Mouse (Mus musculus): ENCODE data around the gene Nme1. TPM values are rescaled to one million over a fixed set of nuclear protein-coding genes. Genes with fewer than 3 reads are reported as not detected.

The Nme1 gene
- 55.8 TPM for polyA plus RNA-seq (2017; shearing (Covaris generic))

GRCm38 (mm10) chr11:93968005-93968847 lies at the start of gene Nme1, which contains the start of gene Gm20390:
Gene Nme1 (minus strand): TSS chr11:93968521.
Gene Gm20390 (minus strand): TSS chr11:93968293.

GRCm38 (mm10) chr11:93995720-93996305 lies 27.5 kb upstream of the Nme1 start, which contains the start of gene Spag9:
Gene Spag9 (plus strand): TSS chr11:93996091.

GRCm38 (mm10) chr11:93956159-93956558 lies 12.2 kb downstream of the Nme1 start, which contains the start of gene Nme2:
Gene Nme2 (minus strand): TSS chr11:93956259.

Other genes with a start within 250 kb of the Nme1 start
- gene Utp18, start 82.8 kb downstream of the Nme1 start, polyA plus RNA-seq (2017; shearing (Covaris generic)): 54.8 TPM
- 47.0 TPM for gene Mbtd1, start 82.7 kb downstream of the Nme1 start, polyA plus RNA-seq (2017; shearing (Covaris generic))
- gene Nme2, start 12.3 kb downstream of the Nme1 start, polyA plus RNA-seq (2017; shearing (Covaris generic)): 190 TPM
- gene Gm20390, start 228 bp downstream of the Nme1 start, polyA plus RNA-seq (2017; shearing (Covaris generic)): 135 TPM
- gene Spag9, start 27.6 kb upstream of the Nme1 start, polyA plus RNA-seq (2017; shearing (Covaris generic)): 184 TPM
- 213 TPM for gene Tob1, start 242.9 kb upstream of the Nme1 start, polyA plus RNA-seq (2017; shearing (Covaris generic))

All from effector memory CD4-positive, alpha-beta T cell, adult 5 months (primary cell).